Mouse (Mus musculus) midbrain, embryonic 14.5 days (tissue): ENCODE results near the gene Nebl. TPM values are rescaled to one million over a fixed set of nuclear protein-coding genes. Genes with fewer than 3 reads are reported as not detected.

Source experiments
- ATAC-seq: fragments of 200-750 bp; cut with Nextera tagmentation; 2 replicates; pipeline ENCODE4 v1.8.0; 2017; ENCODE audit warnings: moderate number of reproducible peaks, moderate library complexity; ENCODE audit not compliant: low FRiP score, low TSS enrichment
- DNase-seq: peaks from one replicate; pipeline ENCODE4 v3.0.0-alpha.2; 2015
- H3K27ac ChIP-seq: fragments of 300-500 bp; sonication (generic); replicated peaks from 2 replicates; pipeline ENCODE4 v1.5.1; 2014; ENCODE audit warnings: mild to moderate bottlenecking, low read depth, low read length, moderate library complexity
- H3K27me3 ChIP-seq: fragments of 300-500 bp; sonication (generic); 2 replicates; pipeline ENCODE4 v1.6.1; 2014; ENCODE audit warnings: low read length, control low read depth, mixed read lengths; ENCODE audit not compliant: control insufficient read depth, insufficient read depth
- H3K36me3 ChIP-seq: fragments of 300-500 bp; sonication (generic); 2 replicates; pipeline ENCODE4 v1.6.1; 2014; ENCODE audit warnings: low read length, control low read depth; ENCODE audit not compliant: control insufficient read depth, insufficient read depth
- H3K4me1 ChIP-seq: fragments of 300-500 bp; sonication (generic); 2 replicates; pipeline ENCODE4 v1.6.1; 2014; ENCODE audit warnings: mild to moderate bottlenecking, antibody characterized with exemption, low read length, control low read depth; ENCODE audit not compliant: control insufficient read depth, insufficient read depth
- H3K4me2 ChIP-seq: fragments of 300-500 bp; sonication (generic); 2 replicates; pipeline ENCODE4 v1.6.1; 2014; ENCODE audit warnings: mild to moderate bottlenecking, low read length, moderate library complexity
- H3K4me3 ChIP-seq: fragments of 300-500 bp; sonication (generic); replicated peaks from 2 replicates; pipeline ENCODE4 v1.5.1; 2014; ENCODE audit warnings: low read depth, low read length
- H3K9ac ChIP-seq: fragments of 300-500 bp; sonication (generic); replicated peaks from 2 replicates; pipeline ENCODE4 v1.6.1; 2014; ENCODE audit warnings: mild to moderate bottlenecking, low read length, moderate library complexity
- H3K9me3 ChIP-seq: fragments of 300-500 bp; sonication (generic); 2 replicates; pipeline ENCODE4 v1.6.1; 2016; ENCODE audit warnings: low read length, control low read depth, mixed read lengths; ENCODE audit not compliant: control insufficient read depth
- WGBS: fragments of 180-500 bp; shearing (Covaris S2); extraction: QIAGEN DNeasy Blood & Tissue Kit; methylation state at CpG from one replicate; pipeline ENCODE4 v1.1.7; 2014; 5-methylcytosine and 5-hydroxymethylcytosine counted together
- polyA plus RNA-seq: library from polyadenylated mRNA; unstranded; fragments of >200 nt; fragmentation: Nextera tagmentation; extraction: Ambion mirVana; gene quantifications from 2 replicates; pipeline ENCODE4 v1.2.1, GENCODE M21; 2014

Nebl gene
- polyA plus RNA-seq, result 6.7 and 7.0 TPM in 2 replicates

DNA sequence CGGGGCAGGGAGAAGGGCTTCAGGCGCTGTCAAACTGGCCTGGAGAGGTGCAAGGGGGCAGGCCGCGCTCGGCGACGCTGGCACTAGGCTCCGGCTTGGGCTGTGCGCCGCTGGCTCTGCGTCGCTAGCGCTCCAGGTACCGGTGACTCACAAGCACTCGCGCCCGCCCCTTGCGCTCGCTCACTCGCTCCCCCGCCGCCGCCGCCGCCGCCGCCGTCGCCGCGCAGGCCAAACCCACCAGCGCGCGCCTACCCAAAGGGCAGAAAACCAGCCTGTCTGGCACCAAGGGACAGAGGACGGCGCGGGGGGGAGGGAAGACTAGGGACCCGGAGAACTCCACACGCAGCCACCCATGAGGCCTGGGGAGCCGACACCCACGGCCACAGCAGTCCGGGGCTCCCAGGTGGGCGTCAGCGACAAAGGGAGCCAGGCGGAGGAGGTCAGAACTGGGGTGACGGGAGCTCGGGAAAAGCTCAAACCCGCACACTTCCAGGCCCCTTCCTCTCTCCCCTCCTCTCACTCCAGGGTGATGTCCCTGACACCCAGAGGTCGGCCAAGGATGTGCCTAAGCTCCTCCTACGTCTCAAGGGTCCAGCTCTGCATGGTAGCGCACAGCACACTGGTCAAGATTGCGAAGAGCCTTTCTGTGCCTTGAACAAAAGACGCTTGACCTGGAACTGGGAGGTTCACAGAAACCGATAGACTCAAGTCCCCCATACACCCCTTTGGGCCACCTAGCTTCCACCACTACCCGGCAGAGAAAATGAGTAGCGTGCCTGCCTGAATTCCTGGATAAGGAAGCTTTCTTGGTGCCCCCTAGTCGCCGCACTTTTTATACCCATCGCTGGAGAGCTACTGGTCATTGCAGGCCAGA lies at the start of gene Nebl:
Gene Nebl, minus strand, starts transcription at position 508 of the 874 bp plus-strand sequence.
- Histone ChIP-seq H3K4me1 (peaks cover 10% of the 10 kb centered on the region; the same call in 1 of the 2 replicates), H3K27me3 (peaks cover 38% of the 10 kb centered on the region), H3K4me3 (peak within 1 kb of the TSS; percentile 62), H3K9ac (peak within 1 kb of the TSS; percentile 76), H3K27ac (peak within 1 kb of the TSS; percentile 71), H3K9me3 (no peaks in the 10 kb centered on the region), H3K36me3 (no peaks in the 10 kb centered on the region), H3K4me2 (peak within 1 kb of the TSS; percentile 97)
- under 1% methylated on average over 59 of the region's 59 CpGs for WGBS
- peak; percentile 87 for DNase-seq
- peak; percentile 82 for ATAC-seq

DNA sequence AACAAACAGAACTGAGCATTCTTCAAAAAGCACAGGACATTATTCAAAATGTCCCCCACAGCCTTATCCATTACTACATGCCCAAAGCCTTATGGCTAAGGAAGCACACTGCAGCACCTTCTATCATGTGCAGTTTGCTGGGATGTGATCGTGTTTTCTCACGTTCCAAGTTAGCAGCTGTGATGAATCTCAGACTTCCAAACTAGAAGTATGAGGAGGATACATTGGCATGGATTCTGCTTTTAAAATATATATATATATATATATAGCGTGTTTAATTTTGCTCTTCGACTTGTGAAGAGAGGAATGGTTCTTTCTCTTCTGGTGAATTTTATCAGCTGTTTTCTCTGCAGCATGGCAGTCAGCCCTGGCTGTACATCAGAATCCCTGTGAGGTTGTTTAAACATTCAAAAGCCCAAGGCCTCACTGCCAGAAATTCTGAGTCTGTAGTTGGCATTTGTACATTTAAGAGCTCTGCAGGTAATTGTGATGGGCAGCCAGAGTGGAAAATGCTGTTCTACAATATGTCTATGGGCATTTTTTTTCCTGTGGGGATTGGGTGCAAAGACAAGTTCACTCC lies 39.1 kb upstream of the Nebl start:
- Histone ChIP-seq H3K4me1 (no peaks in the 10 kb centered on the region), H3K36me3 (no peaks in the 10 kb centered on the region), H3K4me2 (no peak overlapping the region), H3K9me3 (no peaks in the 10 kb centered on the region), H3K27ac (no peak overlapping the region), H3K9ac (no peak overlapping the region), H3K4me3 (no peak overlapping the region), H3K27me3 (no peaks in the 10 kb centered on the region)
- ATAC-seq (no peak), DNase-seq (no peak)
- 92% methylated on average over 4 of the region's 4 CpGs for WGBS

DNA sequence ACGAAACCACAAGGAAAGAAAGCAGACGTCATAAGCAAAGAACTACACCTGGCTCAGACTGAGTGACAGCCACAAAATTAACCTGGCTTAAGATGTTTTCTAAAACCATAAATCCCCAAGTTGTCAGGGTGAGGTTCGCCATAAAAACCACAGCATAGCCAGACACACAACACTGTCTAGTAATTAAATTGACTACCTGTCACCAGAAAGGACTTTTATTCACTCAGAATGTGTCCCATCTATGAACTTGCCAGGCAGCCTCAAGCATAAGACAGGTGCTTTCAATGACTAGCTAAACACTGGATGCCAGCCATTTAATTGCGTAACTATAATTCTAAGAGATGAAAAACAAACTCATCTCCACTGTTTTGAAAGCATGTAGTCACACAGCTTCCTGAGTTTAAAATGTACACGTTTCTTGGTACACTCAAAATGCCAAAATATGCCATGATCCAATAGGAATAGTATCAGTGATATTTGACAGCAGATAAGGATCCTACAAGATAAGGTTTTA lies 38.0 kb upstream of the Nebl start:
- WGBS, result 79% methylated on average over 5 of the region's 5 CpGs
- ATAC-seq, result no peak
- no peak for DNase-seq

DNA sequence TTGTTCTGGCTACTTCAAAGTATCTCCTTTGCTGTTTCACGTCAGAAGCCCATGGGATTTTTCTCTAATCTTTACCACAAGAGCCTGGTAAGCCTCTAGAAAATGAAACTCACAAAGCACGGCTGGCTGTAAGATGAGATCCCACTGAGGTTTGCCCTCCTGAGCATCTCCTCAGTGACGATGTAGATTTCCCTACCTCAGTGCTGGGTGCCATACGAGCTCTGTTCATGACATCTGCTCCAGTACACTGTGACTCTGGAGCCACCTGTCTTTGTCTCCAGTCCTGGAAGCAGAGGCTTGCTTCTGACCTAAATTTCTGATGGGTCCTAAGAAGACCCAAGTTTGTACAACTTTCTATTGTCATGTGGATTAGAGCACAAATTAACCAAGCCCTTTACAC lies 25.0 kb upstream of the Nebl start:
- Histone ChIP-seq H3K4me3 (no peak overlapping the region), H3K36me3 (no peaks in the 10 kb centered on the region), H3K4me1 (no peaks in the 10 kb centered on the region), H3K27me3 (no peaks in the 10 kb centered on the region), H3K27ac (no peak overlapping the region), H3K9ac (no peak overlapping the region), H3K4me2 (no peak overlapping the region), H3K9me3 (no peaks in the 10 kb centered on the region)
- WGBS, result 42% methylated on average over 4 of the region's 4 CpGs
- DNase-seq (no peak), ATAC-seq (no peak)

More for the DNA sequence above, 38.0 kb upstream of the Nebl start:
- H3K27ac ChIP-seq, result no peak overlapping the region
- no peaks in the 10 kb centered on the region for H3K9me3 ChIP-seq
- no peak overlapping the region for H3K4me2 ChIP-seq
- no peaks in the 10 kb centered on the region for H3K36me3 ChIP-seq
- no peak overlapping the region for H3K4me3 ChIP-seq
- H3K27me3 ChIP-seq, result no peaks in the 10 kb centered on the region
- H3K4me1 ChIP-seq, result no peaks in the 10 kb centered on the region
- no peak overlapping the region for H3K9ac ChIP-seq

DNA sequence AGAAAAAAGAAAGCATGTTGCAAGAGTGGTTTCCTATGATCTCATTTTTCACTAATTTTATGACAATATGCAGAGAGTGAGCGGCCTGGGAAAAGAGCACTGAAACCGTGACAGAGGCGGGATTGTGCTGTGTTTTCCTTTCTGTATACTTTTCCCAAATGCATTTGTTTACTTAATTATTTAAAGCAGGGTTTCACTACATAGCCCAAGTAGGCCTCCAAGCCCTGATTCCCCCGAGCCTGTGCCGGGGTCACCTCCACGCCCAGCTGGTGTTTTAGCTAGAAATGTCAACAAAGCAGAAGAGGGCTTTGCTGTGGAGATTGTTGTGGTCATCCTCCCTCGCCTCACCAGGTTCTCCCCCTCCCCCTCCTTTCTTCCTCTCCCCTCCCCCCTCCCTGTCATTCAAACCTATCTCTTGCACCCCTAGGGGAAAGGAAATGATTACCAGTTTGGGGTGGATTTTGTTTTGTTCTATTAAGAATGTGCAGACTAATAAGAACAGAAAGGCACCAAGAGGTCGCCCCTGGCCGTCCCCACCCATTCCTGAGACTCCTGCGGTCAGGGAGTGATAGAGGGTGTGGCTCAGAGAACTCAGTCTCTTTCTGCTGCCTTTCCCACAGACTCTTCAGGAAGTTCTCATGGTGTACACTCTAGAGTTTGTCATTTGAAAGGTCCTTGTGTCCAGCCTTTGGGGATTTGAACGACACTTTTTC lies 10.9 kb upstream of the Nebl start:
- 7% methylated on average over 11 of the region's 11 CpGs for WGBS
- peak; percentile 29; the same call in 1 of the 2 replicates for ATAC-seq

DNA sequence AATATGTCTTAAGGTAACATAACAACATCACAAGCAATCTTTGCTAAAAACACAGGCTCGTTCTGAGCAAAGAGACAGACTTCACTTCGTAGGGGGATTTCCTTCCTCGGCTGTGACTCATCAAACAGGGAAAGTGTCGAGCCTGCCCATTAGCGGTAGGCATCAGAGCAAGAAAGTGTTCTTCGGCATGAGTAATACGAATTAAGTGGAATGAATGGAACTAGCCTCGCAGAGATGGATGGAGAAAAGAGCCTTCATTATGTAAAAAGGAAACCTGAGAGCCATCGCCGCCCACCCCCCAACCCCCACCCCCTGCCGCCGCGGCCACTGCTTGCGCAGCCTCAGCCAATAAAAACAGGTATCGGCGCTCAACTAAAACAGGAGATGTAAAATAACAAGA lies 10.3 kb upstream of the Nebl start:
- Histone ChIP-seq H3K27ac (no peak overlapping the region), H3K9me3 (no peaks in the 10 kb centered on the region), H3K4me1 (peaks cover 11% of the 10 kb centered on the region; the same call in 1 of the 2 replicates), H3K4me2 (peak overlapping the region; percentile 57), H3K4me3 (peak overlapping the region; percentile 24), H3K9ac (0 out of 2 replicates have a peak overlapping the region, but pooled peaks have one; percentile 12), H3K27me3 (0 out of 2 replicates have a peak, but pooled peaks cover 2% of the 10 kb centered on the region), H3K36me3 (no peaks in the 10 kb centered on the region)
- peak; percentile 61; the same call in 1 of the 2 replicates for ATAC-seq
- peak; percentile 65 for DNase-seq
- 1% methylated on average over 16 of the region's 16 CpGs for WGBS

More for the DNA sequence above, 10.9 kb upstream of the Nebl start:
- H3K27ac ChIP-seq, result no peak overlapping the region
- H3K4me2 ChIP-seq, result peak overlapping the region; percentile 57
- no peaks in the 10 kb centered on the region for H3K36me3 ChIP-seq
- peak; percentile 30 for DNase-seq
- no peak overlapping the region for H3K9ac ChIP-seq
- peaks cover 11% of the 10 kb centered on the region; the same call in 1 of the 2 replicates for H3K4me1 ChIP-seq
- peak overlapping the region; percentile 24 for H3K4me3 ChIP-seq
- H3K27me3 ChIP-seq, result 0 out of 2 replicates have a peak, but pooled peaks cover 2% of the 10 kb centered on the region
- H3K9me3 ChIP-seq, result no peaks in the 10 kb centered on the region

DNA sequence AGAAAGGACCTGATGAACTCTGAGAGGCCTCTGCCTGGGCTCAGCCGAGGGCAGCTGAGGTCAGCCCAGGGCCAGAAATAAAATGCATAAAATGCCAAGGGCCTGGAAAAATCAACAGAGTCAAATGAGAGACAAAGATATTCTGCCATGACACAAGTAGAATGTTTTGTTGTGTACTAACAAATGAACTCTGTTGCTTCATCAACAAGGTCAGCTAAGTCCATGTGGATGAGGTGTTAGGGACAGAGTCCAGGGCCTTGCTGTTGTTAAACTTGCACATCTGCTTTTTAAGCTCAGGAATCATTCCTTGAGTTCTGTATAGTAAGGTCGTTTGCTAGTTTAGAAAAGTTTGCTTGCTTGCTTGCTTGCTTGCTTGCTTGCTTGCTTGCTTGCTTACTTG lies 9.2 kb upstream of the Nebl start:
- WGBS, result 44% methylated on average over 2 of the region's 2 CpGs

DNA sequence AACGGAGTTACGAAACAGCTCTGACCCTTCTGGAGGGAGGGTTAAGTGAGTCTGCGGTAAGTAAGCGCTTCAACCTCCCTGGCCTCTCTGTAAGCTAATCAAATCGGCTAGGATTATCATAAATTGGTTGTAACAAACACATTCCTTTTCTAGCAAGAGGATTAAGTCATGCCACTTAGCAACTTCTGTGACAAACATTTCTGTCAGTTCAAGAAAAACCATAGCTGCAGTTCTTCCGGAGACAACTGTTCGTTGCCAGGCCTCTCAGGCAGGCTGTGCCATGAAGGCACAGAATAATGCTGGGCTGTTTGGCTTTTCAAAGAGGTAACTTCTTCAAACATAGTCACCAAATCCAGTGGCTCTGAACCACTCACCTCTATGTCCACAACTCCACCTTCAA lies 946 bp upstream of the Nebl start:
- no peak overlapping the region for H3K4me3 ChIP-seq
- H3K27me3 ChIP-seq, result peaks cover 38% of the 10 kb centered on the region
- H3K4me1 ChIP-seq, result peaks cover 10% of the 10 kb centered on the region; the same call in 1 of the 2 replicates
- 10% methylated on average over 7 of the region's 7 CpGs for WGBS
- H3K9ac ChIP-seq, result no peak overlapping the region
- DNase-seq (no peak), ATAC-seq (no peak)
- no peaks in the 10 kb centered on the region for H3K36me3 ChIP-seq
- no peak overlapping the region for H3K27ac ChIP-seq
- peak overlapping the region; percentile 97 for H3K4me2 ChIP-seq
- no peaks in the 10 kb centered on the region for H3K9me3 ChIP-seq

More for the DNA sequence above, 9.2 kb upstream of the Nebl start:
- Histone ChIP-seq H3K36me3 (no peaks in the 10 kb centered on the region), H3K4me1 (peaks cover 11% of the 10 kb centered on the region; the same call in 1 of the 2 replicates), H3K4me2 (no peak overlapping the region), H3K4me3 (no peak overlapping the region), H3K27me3 (0 out of 2 replicates have a peak, but pooled peaks cover 2% of the 10 kb centered on the region), H3K9me3 (no peaks in the 10 kb centered on the region), H3K9ac (no peak overlapping the region), H3K27ac (no peak overlapping the region)
- no peak for ATAC-seq
- DNase-seq, result no peak
